Mouse (Mus musculus) intestine, embryonic 16.5 days (tissue): Measurements from ENCODE around the gene Cd302. TPM values are rescaled to one million over a fixed set of nuclear protein-coding genes. Genes with fewer than 3 reads are reported as not detected.

ENCODE experiments used
- ATAC-seq: fragments of 200-750 bp; cut with Nextera tagmentation; 2 replicates; pipeline ENCODE4 v1.8.0; 2017; ENCODE audit warnings: moderate TSS enrichment, moderate library complexity
- H3K27ac ChIP-seq: fragments of 300-500 bp; sonication (generic); 2 replicates; pipeline ENCODE4 v1.5.1; 2014; ENCODE audit warnings: mild to moderate bottlenecking, low read length
- H3K27me3 ChIP-seq: fragments of 300-500 bp; sonication (generic); replicated peaks from 2 replicates; pipeline ENCODE4 v1.6.1; 2014; ENCODE audit warnings: low read length, control low read depth, mixed read lengths; ENCODE audit not compliant: control insufficient read depth, insufficient read depth
- H3K36me3 ChIP-seq: fragments of 300-500 bp; sonication (generic); 2 replicates; pipeline ENCODE4 v1.6.1; 2014; ENCODE audit warnings: low read length, control low read depth; ENCODE audit not compliant: control insufficient read depth, insufficient read depth
- H3K4me1 ChIP-seq: fragments of 300-500 bp; sonication (generic); 2 replicates; pipeline ENCODE4 v1.6.1; 2014; ENCODE audit warnings: low read length, control low read depth, mixed read lengths; ENCODE audit not compliant: control insufficient read depth, insufficient read depth
- H3K4me2 ChIP-seq: fragments of 300-500 bp; sonication (generic); 2 replicates; pipeline ENCODE4 v1.6.1; 2014; ENCODE audit warnings: low read depth, low read length, control low read depth
- H3K4me3 ChIP-seq: fragments of 300-500 bp; sonication (generic); 2 replicates; pipeline ENCODE4 v1.5.1; 2014; ENCODE audit warnings: mild to moderate bottlenecking, low read length
- H3K9ac ChIP-seq: fragments of 300-500 bp; sonication (generic); 2 replicates; pipeline ENCODE4 v1.6.1; 2014; ENCODE audit warnings: low read depth, low read length
- H3K9me3 ChIP-seq: fragments of 300-500 bp; sonication (generic); 2 replicates; pipeline ENCODE4 v1.6.1; 2016; ENCODE audit warnings: low read length, control low read depth; ENCODE audit not compliant: control insufficient read depth
- WGBS: fragments of 180-500 bp; shearing (Covaris S2); extraction: QIAGEN DNeasy Blood & Tissue Kit; methylation state at CpG from one replicate; pipeline ENCODE4 v1.1.7; 2014; 5-methylcytosine and 5-hydroxymethylcytosine counted together
- polyA plus RNA-seq: library from polyadenylated mRNA; unstranded; fragments of >200 nt; fragmentation: Nextera tagmentation; extraction: Ambion mirVana; gene quantifications from 2 replicates; pipeline ENCODE4 v1.2.1, GENCODE M21; 2015

The Cd302 gene
- polyA plus RNA-seq, 1 experiment from 2014 or later: 39.5 TPM

DNA sequence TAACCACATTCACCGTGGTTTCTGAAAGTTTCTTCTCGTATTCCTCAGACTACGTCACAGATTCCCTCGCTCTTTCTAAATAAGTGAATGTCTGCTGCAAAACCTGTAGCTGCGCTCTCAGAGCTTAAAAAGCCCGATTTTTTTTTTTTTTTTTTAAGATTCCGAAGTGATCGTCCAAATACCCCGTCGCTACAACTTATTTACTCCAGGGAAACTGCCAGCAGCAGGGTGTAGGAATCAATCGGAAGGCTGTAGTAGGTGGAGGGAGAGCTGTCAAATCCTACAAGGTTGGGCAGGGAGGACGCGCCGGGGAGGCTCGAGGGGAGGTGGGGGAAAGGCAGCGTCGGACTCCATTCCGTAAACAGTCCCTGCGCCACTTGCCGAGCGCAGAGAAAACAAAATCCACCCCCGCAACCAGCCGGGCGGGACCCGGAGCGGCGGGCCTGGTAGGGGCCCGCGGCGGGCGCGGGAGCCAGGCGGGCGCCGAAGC is 75.1 kb downstream of the Cd302 start:
- H3K9me3 ChIP-seq: no peaks in the 10 kb centered on the region
- 0% methylated on average over 31 of the region's 35 CpGs for WGBS

DNA sequence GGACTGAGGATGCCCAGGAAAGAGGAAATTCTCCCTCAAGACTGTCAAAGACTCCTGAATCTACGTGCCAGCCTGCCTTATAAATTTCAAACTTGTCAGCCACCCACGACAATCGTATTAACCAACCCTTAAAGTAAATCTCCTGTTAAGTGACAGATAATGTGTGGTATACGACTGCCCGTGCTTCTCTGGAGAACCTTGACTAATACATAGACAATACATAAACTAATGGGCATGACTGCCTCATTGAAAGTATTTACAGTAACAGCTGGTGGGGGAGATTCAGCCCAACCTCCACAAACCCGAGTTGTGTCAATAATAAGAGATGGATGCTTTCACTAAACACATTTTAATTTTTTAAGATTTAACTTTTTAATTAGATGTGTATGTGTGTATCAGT is 78.5 kb downstream of the Cd302 start:
- no peak for ATAC-seq
- Histone ChIP-seq H3K4me1 (peaks cover 13% of the 10 kb centered on the region), H3K27me3 (no peaks in the 10 kb centered on the region), H3K27ac (no peak overlapping the region), H3K4me2 (no peak overlapping the region), H3K36me3 (no peaks in the 10 kb centered on the region), H3K9ac (no peak overlapping the region), H3K4me3 (no peak overlapping the region), H3K9me3 (no peaks in the 10 kb centered on the region)
- 68% methylated on average over 6 of the region's 6 CpGs for whole genome bisulfite sequencing

More for the DNA sequence above, 75.1 kb downstream of the Cd302 start:
- Histone ChIP-seq H3K36me3 (no peaks in the 10 kb centered on the region), H3K9ac (peak overlapping the region; percentile 97), H3K4me1 (peaks cover 29% of the 10 kb centered on the region), H3K4me3 (peak overlapping the region; percentile 93), H3K27me3 (no peaks in the 10 kb centered on the region), H3K4me2 (peak overlapping the region; percentile 66), H3K27ac (peak overlapping the region; percentile 91)
- peak; percentile 50 for ATAC-seq

DNA sequence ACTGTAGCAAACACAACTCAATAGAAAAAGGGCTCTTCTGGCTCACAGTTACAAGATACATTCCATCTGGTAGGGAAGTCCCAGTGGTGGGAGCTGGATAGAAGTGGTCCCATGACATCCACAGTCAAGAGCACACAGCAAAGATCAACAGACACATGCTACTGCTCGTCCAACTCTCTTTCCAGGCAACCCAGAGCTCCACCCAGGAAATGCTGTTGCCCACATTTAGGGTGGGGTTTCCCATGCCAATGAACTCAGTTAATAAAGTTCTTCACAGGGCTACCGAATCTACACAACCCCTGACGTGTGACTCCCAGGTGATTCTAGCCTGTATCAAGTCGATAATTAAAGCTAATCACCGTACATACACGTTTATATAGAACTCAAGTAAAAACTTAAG is 80.1 kb downstream of the Cd302 start:
- Histone ChIP-seq H3K9me3 (no peaks in the 10 kb centered on the region), H3K4me3 (no peak overlapping the region), H3K27ac (peak overlapping the region; percentile 74), H3K4me1 (peaks cover 12% of the 10 kb centered on the region), H3K4me2 (0 out of 2 replicates have a peak overlapping the region, but pooled peaks have one; percentile 27), H3K9ac (peak overlapping the region; percentile 5; the same call in 1 of the 2 replicates), H3K36me3 (no peaks in the 10 kb centered on the region), H3K27me3 (no peaks in the 10 kb centered on the region)
- peak; percentile 72 for ATAC-seq
- WGBS: 68% methylated on average over 6 of the region's 6 CpGs

DNA sequence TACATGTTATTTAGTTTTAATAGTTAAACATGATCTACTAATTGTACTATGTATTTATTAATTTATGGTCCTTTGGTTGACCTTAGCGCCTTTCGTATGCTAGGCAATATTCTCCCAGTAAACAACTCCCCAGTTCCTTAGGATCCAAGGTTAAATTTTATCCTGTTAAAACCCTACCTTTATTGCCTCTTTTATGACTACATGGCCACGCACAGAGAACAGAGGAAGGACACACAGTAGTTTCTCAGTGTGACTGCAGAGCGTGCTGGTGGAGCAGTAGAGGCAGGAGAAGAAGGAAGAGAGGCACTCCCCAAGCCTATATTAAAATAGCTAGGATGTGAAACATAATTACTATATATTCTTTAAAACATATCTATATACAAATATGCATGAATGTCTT is 80.6 kb downstream of the Cd302 start:
- Histone ChIP-seq H3K27ac (peak overlapping the region; percentile 74), H3K9ac (no peak overlapping the region), H3K4me3 (no peak overlapping the region), H3K9me3 (no peaks in the 10 kb centered on the region), H3K4me1 (peaks cover 12% of the 10 kb centered on the region), H3K4me2 (0 out of 2 replicates have a peak overlapping the region, but pooled peaks have one; percentile 27), H3K27me3 (no peaks in the 10 kb centered on the region), H3K36me3 (no peaks in the 10 kb centered on the region)
- WGBS: 65% methylated on average over 4 of the region's 4 CpGs
- ATAC-seq: peak; percentile 89

DNA sequence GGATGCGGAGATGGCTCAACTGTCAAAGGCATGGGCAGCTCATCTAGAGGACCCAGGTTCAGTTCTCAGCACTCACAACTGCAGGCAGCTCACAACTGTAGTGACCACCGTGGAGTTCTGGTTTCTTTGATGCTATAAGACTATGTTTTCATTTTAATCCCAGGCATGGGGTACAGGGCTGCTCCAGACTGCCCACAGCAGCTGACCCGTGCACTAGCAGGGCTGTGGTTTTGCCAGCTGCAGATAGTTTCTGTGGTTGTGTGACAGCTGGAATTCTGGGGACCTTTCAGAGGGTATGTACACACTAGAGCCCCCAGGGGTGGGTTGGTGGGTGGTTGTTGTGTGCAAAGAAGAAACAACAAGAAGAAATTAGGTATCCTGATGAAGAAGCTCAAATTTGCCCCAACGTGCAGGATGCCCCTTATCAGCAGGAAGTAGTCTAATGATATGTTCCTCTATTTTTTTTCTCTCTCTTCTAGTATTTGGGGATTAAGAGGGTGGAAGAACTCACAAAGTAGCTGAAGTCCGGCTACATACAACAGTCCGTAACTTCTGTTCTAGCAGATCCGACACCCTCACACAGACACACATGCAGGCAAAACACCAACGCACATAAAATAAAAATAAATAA is 81.3 kb downstream of the Cd302 start:
- Histone ChIP-seq H3K27ac (no peak overlapping the region), H3K4me1 (peaks cover 8% of the 10 kb centered on the region), H3K4me2 (no peak overlapping the region), H3K9me3 (no peaks in the 10 kb centered on the region), H3K9ac (no peak overlapping the region), H3K4me3 (no peak overlapping the region), H3K27me3 (no peaks in the 10 kb centered on the region), H3K36me3 (no peaks in the 10 kb centered on the region)
- WGBS: 84% methylated on average over 8 of the region's 8 CpGs
- no peak for ATAC-seq

Other genes with a start within 250 kb of the Cd302 start
- 38.2 and 42.3 TPM in 2 replicates for gene Baz2b, start 74.6 kb downstream of the Cd302 start, polyA plus RNA-seq
- 56.4 and 60.5 TPM in 2 replicates for gene March7, start 74.6 kb downstream of the Cd302 start, polyA plus RNA-seq
- gene Ly75, start 98.8 kb upstream of the Cd302 start, polyA plus RNA-seq: 0.84 and 1.2 TPM in 2 replicates